Mouse (Mus musculus): Measurements from ENCODE around the gene Cyp4f18. TPM values are rescaled to one million over a fixed set of nuclear protein-coding genes. Genes with fewer than 3 reads are reported as not detected.
A peak's percentile ranks its signal among the peaks of the same experiment; 100 is the strongest.
"Not testable (repeated sequence)": the region's sequence is repeated elsewhere in the genome, so short reads cannot be mapped to it uniquely, and the experiment has no call there.

Gene Cyp4f18
- polyA plus RNA-seq, 1 experiment = 6.8 TPM

DNA sequence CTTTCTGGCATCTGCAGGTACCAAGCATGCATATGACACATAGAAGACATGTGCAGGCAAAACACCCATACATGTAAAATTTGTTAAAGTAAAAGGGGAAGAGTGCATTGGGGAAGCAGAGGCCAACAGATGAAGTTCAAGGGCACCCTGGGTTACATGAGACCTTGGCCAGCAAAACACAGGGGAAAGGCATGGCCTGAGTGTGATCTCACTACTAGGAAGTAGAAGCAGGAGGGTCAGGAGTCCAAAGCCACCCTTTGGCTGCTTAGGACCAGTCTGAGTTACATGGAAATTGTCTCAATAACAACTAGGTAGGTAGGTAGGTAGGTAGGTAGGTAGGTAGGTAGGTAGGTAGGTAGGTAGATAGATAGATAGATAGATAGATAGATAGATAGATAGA is 48.9 kb downstream of the Cyp4f18 start:
- Histone ChIP-seq H3K9me3 (peaks cover 9% of the 10 kb centered on the region), H3K4me3 (replicated peaks) (no peak overlapping the region), H3K4me1 (peaks cover 14% of the 10 kb centered on the region), H3K27me3 (replicated peaks) (no peaks in the 10 kb centered on the region), H3K36me3 (replicated peaks; ENCODE audit: low read length) (peaks cover 61% of the 10 kb centered on the region)
- TF ChIP-seq FLI1 (IDR thresholded peaks at IDR 0.05; ENCODE audit: low read length) (no peak), GATA1 (IDR thresholded peaks at IDR 0.05; ENCODE audit: borderline replicate concordance, low read length) (no peak)

DNA sequence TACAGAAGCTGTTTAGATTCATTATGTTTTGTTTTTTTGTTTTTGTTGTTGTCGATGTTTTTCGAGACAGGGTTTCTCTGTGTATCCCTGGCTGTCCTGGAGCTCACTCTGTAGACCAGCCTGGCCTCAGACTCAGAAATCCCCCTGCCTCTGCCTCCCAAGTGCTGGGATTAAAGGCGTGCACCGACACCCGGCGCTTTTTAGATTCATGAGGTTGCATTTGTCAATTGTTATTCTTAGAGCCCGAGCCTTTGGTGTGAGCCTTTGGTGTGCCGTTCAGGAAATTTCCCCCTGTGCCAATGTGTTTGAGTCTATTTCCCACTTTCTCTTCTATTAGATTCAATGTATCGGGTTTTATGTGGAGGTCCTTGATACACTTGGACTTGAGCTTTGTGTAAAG is 54.8 kb downstream of the Cyp4f18 start:
- no peak for TF ChIP-seq GATA1 (IDR thresholded peaks at IDR 0.05; ENCODE audit: borderline replicate concordance, low read length)
- TF ChIP-seq FLI1 (IDR thresholded peaks at IDR 0.05; ENCODE audit: low read length) = no peak
- Histone ChIP-seq H3K27me3 (replicated peaks) (no peaks in the 10 kb centered on the region), H3K4me1 (peaks cover 19% of the 10 kb centered on the region), H3K4me3 (replicated peaks) (no peak overlapping the region), H3K36me3 (replicated peaks; ENCODE audit: low read length) (peaks cover 22% of the 10 kb centered on the region), H3K9me3 (0 out of 2 replicates have a peak, but pooled peaks cover 5% of the 10 kb centered on the region)

DNA sequence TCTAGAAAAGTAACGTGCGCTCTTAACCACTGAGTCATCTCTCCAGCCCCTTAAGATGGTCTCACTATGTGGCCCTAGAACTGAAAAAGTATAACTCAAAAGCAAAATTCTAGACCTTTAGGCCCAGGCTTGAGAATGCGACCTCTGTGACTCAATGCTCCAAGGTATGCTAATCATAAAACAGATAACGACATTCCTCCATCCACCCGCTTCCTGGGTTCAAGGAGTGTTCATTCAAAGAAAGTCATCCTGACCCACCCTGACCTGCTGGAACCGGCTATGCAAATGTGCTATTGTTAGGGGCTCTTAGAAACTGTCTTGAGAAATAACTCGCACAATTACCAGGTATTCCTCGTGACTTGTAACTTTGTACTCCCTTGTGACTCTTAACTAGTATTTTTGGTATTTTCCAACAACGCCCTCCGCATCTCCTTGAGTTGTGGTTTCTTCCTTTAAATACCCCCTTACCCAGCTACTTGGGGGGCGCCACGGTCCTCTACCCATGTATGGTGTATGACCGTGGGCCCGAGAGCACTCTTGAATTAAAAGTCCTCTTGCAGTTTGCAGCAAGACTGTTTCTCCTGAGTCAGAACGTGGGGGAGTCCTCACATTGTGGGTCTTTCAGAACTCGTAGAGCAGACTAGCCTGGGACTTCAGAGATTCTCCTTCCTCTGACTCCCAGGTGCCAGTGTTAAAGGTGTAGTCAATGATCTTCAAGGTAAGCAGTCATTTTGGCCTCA is 56.3 kb downstream of the Cyp4f18 start:
- not testable (repeated sequence) for H3K27me3 ChIP-seq (replicated peaks); H3K9me3 ChIP-seq; H3K4me3 ChIP-seq (replicated peaks)
- Histone ChIP-seq H3K4me1 (peaks cover 32% of the 10 kb centered on the region), H3K36me3 (replicated peaks; ENCODE audit: low read length) (peaks cover 19% of the 10 kb centered on the region)

DNA sequence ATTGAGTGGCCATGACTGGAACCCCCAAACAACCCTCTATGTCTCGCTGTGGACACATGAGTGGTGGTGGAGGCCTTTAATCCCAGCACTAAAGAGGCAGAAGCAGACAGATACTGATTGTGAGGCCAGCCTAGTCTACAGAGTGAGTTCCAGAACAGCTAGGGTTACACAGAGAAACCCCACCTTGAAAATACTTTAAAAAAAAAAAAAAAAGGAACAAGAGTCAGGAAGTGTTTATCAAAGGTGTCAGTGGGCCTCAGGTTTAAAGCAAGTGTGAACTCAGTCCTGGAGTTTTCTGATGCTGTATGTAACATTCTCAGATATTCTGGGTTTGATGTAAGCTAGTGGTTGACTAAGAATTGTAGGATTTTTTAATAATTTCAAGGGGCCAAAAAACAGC is 56.9 kb downstream of the Cyp4f18 start:
- H3K27me3 ChIP-seq (replicated peaks) = no peaks in the 10 kb centered on the region
- peaks cover 32% of the 10 kb centered on the region for H3K4me1 ChIP-seq
- peaks cover 19% of the 10 kb centered on the region for H3K36me3 ChIP-seq (replicated peaks; ENCODE audit: low read length)
- TF ChIP-seq GATA1 (IDR thresholded peaks at IDR 0.05; ENCODE audit: borderline replicate concordance, low read length) = no peak
- no peak for TF ChIP-seq FLI1 (IDR thresholded peaks at IDR 0.05; ENCODE audit: low read length)
- H3K4me3 ChIP-seq (replicated peaks) = peak overlapping the region; percentile 91
- 0 out of 2 replicates have a peak, but pooled peaks cover 5% of the 10 kb centered on the region for H3K9me3 ChIP-seq

DNA sequence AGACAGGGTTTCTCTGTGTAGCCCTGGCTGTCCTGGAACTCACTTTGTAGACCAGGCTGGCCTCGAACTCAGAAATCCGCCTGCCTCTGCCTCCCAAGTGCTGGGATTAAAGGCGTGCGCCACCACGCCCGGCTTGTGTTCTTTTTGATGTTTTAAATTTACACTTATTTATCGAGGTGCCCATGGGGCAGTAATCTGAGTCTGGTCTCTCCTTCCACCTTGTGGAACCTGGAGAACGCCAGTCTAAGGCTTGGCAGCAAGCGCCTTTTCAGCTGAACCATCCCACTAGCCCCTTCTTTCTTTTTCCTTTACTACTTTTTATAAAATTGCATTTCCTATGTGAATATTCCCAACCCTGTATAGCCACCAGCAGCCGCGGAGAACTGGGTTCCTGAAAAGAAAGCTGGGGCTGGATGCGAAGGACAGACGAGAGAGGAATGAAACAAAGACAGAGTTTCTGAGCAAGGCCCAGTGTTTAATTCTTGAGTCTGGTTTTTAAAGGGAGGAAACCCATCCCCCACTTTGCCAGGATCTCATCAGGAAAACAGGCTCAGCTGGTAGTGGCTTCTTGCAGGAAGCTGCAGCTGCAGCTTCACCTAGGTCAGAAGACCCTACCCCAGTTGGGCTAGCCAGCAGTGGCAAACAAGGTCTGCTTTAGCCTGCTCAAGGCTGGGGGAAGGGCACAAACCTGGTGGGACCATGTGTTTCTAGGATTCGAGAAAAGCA is 57.8 kb downstream of the Cyp4f18 start:
- Histone ChIP-seq H3K9me3 (0 out of 2 replicates have a peak, but pooled peaks cover 5% of the 10 kb centered on the region), H3K36me3 (replicated peaks; ENCODE audit: low read length) (peaks cover 19% of the 10 kb centered on the region), H3K27me3 (replicated peaks) (no peaks in the 10 kb centered on the region), H3K4me1 (peaks cover 32% of the 10 kb centered on the region), H3K4me3 (replicated peaks) (peak overlapping the region; percentile 99)
- TF ChIP-seq FLI1 (IDR thresholded peaks at IDR 0.05; ENCODE audit: low read length) (no peak), GATA1 (IDR thresholded peaks at IDR 0.05; ENCODE audit: borderline replicate concordance, low read length) (no peak)

DNA sequence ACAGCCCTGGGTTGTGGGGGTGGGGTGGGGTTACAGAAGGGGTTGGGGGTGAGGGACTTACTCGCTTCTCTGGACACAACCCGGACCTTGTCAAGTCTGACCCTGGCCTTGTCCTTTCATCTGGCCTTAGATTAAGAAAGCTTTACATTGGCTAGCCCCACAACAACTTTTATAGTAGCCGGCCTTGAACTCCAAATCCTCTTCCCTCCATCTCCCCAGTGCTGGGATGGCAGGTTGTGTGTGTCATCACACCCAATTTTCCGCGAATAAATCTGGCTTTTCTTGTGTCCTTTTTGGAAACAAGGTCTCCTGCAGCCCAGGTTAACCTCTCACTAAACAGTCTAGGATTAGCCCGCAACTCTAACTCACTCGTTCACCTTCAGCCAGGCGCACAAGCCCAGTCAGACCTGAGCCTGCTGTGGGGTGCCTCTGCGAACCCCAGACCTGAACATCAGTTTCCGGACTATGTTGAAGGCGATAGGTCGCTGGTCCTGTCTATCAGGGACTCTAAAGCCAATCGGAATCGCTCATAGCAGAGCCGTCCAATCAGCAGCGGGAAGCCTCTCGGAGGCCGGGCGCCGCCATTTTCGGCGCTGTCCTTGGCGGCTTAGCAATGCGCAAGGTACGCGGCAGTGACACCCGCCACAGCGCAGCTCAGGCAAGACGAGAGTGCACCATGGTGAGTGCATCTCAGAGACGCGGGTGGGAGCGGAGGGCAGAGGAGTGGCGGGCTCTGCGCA is 58.8 kb downstream of the Cyp4f18 start, which contains the start of gene Zfp961:
Gene Zfp961, plus strand, starts transcription at position 557 of the 740 bp plus-strand sequence.
- TF ChIP-seq GATA1 (IDR thresholded peaks at IDR 0.05; ENCODE audit: borderline replicate concordance, low read length) (no peak), FLI1 (IDR thresholded peaks at IDR 0.05; ENCODE audit: low read length) (0 out of 2 replicates have a peak, but pooled peaks have one; percentile 45)
- H3K9me3 ChIP-seq = 0 out of 2 replicates have a peak, but pooled peaks cover 5% of the 10 kb centered on the region
- H3K4me1 ChIP-seq = peaks cover 32% of the 10 kb centered on the region
- peak within 1 kb of the TSS; percentile 99 for H3K4me3 ChIP-seq (replicated peaks)
- peaks cover under 1% of the 10 kb centered on the region for H3K27me3 ChIP-seq (replicated peaks)
- peaks cover 19% of the 10 kb centered on the region for H3K36me3 ChIP-seq (replicated peaks; ENCODE audit: low read length)

DNA sequence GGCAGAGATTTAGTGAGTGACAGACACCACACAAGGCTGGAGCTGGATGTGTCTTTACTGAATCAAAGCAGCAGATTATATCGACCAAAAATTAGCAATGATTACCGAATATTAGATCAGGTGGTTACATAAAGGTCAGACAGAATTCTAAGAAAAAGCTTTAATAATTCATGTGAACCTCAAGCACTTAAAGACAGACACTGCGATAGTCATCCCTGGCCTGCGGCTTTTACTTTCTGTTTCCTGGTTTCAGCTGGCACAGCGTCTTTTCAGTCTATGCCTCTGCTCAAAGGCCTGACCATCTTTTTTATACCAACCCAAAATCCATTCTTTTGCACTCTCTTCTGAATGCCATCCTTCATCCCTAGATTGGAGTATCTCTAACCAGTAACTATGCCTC is 60.8 kb downstream of the Cyp4f18 start:
- Histone ChIP-seq H3K27me3 (replicated peaks) (peaks cover 6% of the 10 kb centered on the region), H3K36me3 (replicated peaks; ENCODE audit: low read length) (peaks cover 3% of the 10 kb centered on the region), H3K4me3 (replicated peaks) (no peak overlapping the region), H3K4me1 (peaks cover 41% of the 10 kb centered on the region), H3K9me3 (no peaks in the 10 kb centered on the region)
- TF ChIP-seq FLI1 (IDR thresholded peaks at IDR 0.05; ENCODE audit: low read length) = no peak
- TF ChIP-seq GATA1 (IDR thresholded peaks at IDR 0.05; ENCODE audit: borderline replicate concordance, low read length) = no peak

DNA sequence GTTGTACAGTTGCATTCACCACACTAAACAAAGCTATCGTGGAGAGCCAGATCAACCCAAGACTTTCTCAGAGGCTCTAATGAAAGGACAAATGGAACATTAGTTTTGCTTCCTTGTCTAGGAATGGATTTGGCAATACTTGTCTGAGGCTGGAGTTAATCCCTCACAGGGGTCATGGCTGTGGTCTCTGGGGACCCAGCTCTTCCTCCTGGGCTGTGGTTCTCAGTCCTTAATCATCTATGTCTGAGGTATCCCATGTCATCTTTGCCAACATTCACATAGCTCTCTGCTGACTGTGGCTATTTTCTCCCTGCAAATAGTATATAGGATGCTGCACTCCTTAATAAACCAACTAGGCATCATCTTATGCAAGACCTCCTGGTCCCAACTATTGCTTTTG is 67.7 kb downstream of the Cyp4f18 start:
- TF ChIP-seq GATA1 (IDR thresholded peaks at IDR 0.05; ENCODE audit: borderline replicate concordance, low read length) = no peak
- no peak for TF ChIP-seq FLI1 (IDR thresholded peaks at IDR 0.05; ENCODE audit: low read length)
- peaks cover 6% of the 10 kb centered on the region for H3K27me3 ChIP-seq (replicated peaks)
- H3K36me3 ChIP-seq (replicated peaks; ENCODE audit: low read length) = no peaks in the 10 kb centered on the region
- no peak overlapping the region for H3K4me3 ChIP-seq (replicated peaks)
- H3K9me3 ChIP-seq = no peaks in the 10 kb centered on the region
- peaks cover 27% of the 10 kb centered on the region for H3K4me1 ChIP-seq

DNA sequence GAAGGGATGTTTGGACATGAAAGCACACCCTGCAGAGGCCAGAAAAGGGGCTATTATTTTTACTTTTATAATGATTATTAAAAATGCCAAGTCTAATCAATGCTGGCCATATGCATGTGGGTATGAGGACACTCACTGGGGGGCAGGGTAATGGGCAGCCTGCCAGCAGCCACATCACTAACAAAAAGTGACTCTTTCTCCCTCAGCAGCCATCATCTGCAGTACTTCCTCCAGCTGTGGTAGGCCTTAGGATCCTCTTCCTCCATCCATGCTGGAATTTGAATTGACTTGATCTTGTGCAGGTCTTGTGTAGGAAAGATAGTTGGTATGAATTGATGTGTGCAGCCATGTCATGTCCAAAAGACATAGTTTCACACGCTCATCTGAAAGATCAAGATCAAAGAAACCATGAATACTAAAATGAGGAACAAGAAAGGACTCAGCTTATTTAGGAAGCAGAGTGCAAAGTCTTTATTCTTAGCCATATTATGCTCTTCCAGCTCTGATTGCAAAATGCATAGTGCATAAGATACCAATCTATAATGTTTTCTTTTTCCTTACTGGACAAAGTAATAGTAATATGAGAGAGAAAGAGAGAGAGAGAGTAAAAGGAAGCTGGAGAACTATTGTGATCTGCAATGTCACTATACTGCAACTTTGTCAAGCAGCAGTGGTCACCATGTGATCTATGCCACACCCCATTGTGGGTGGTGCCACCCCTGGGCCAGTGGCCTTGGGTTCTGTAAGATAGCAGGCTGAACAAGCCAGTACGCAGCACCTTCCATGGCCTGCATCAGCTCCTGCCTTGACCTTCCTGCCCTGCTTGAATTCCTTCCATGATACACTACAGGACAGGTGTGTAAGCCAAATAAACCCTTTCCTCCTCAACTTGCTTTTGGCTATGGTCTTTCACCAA is 68.9 kb downstream of the Cyp4f18 start:
- Histone ChIP-seq H3K36me3 (replicated peaks; ENCODE audit: low read length) (no peaks in the 10 kb centered on the region), H3K27me3 (replicated peaks) (peaks cover 5% of the 10 kb centered on the region), H3K4me1 (peaks cover 27% of the 10 kb centered on the region), H3K9me3 (no peaks in the 10 kb centered on the region), H3K4me3 (replicated peaks) (peak overlapping the region; percentile 16)
- TF ChIP-seq GATA1 (IDR thresholded peaks at IDR 0.05; ENCODE audit: borderline replicate concordance, low read length) = no peak
- no peak for TF ChIP-seq FLI1 (IDR thresholded peaks at IDR 0.05; ENCODE audit: low read length)

Other genes with a start within 250 kb of the Cyp4f18 start
- gene Zfp709, start 127.6 kb downstream of the Cyp4f18 start, polyA plus RNA-seq (2012; ENCODE audit: insufficient read depth, low replicate concordance) = 0.37 and 0.64 TPM in 2 replicates
- not detected in 2 replicates for gene Zfp882, start 101.0 kb downstream of the Cyp4f18 start, polyA plus RNA-seq (2012; ENCODE audit: insufficient read depth, low replicate concordance)
- gene Zfp617, start 101.0 kb downstream of the Cyp4f18 start, polyA plus RNA-seq (2012; ENCODE audit: insufficient read depth, low replicate concordance) = 0.69 TPM in 1 of 2 replicates, not detected in the other
- 0.17 TPM in 1 of 2 replicates, not detected in the other for gene Zfp961, start 58.6 kb downstream of the Cyp4f18 start, polyA plus RNA-seq (2012; ENCODE audit: insufficient read depth, low replicate concordance)
- gene Olfr372, start 31.6 kb upstream of the Cyp4f18 start, polyA plus RNA-seq (2012; ENCODE audit: insufficient read depth, low replicate concordance) = not detected in 2 replicates
- not detected in 2 replicates for gene Olfr373, start 73.6 kb upstream of the Cyp4f18 start, polyA plus RNA-seq (2012; ENCODE audit: insufficient read depth, low replicate concordance)
- gene Olfr374, start 97.4 kb upstream of the Cyp4f18 start, polyA plus RNA-seq (2012; ENCODE audit: insufficient read depth, low replicate concordance) = not detected in 2 replicates
- 84.6 and 1,037 TPM in 2 replicates for gene Tpm4, start 125.3 kb upstream of the Cyp4f18 start, polyA plus RNA-seq (2012; ENCODE audit: insufficient read depth, low replicate concordance)
- 48.8 and 66.5 TPM in 2 replicates for gene Rab8a, start 151.6 kb upstream of the Cyp4f18 start, polyA plus RNA-seq (2012; ENCODE audit: insufficient read depth, low replicate concordance)
- 2.3 and 4.8 TPM in 2 replicates for gene Hsh2d, start 180.0 kb upstream of the Cyp4f18 start, polyA plus RNA-seq (2012; ENCODE audit: insufficient read depth, low replicate concordance)
- gene Cib3, start 203.2 kb upstream of the Cyp4f18 start, polyA plus RNA-seq (2012; ENCODE audit: insufficient read depth, low replicate concordance) = not detected in 2 replicates
- not detected in 2 replicates for gene Gm11034, start 204.0 kb upstream of the Cyp4f18 start, polyA plus RNA-seq (2012; ENCODE audit: insufficient read depth, low replicate concordance)
- 9.5 and 80.5 TPM in 2 replicates for gene Fam32a, start 210.1 kb upstream of the Cyp4f18 start, polyA plus RNA-seq (2012; ENCODE audit: insufficient read depth, low replicate concordance)
- 188 and 196 TPM in 2 replicates for gene Ap1m1, start 230.4 kb upstream of the Cyp4f18 start, polyA plus RNA-seq (2012; ENCODE audit: insufficient read depth, low replicate concordance)

All from megakaryocyte, embryonic 14.5 days (primary cell).